Mouse (Mus musculus): Measurements from ENCODE around the gene Smco4. TPM values are rescaled to one million over a fixed set of nuclear protein-coding genes. Genes with fewer than 3 reads are reported as not detected.

The Smco4 gene
- total and polyA plus RNA-seq, 3 experiments = 16.5 to 25.8 (median 24.9) TPM

- Histone ChIP-seq H3K36me3 (ENCODE audit: control insufficient read depth, insufficient read depth, low read length) (no peaks in the 10 kb centered on the region), H3K27ac (no peak overlapping the region), H3K4me1 (ENCODE audit: control insufficient read depth, insufficient read depth, low read length) (no peaks in the 10 kb centered on the region), H3K9ac (ENCODE audit: low read depth, low read length) (no peak overlapping the region), H3K79me2 (replicated peaks; ENCODE audit: control insufficient read depth, insufficient read depth, low read length) (no peaks in the 10 kb centered on the region), H3K27me3 (ENCODE audit: control insufficient read depth, insufficient read depth, low read length) (no peaks in the 10 kb centered on the region), H3K4me3 (no peak overlapping the region)
- intact Hi-C loops (cut with DNase I) = no loop called here
- 88% methylated on average over 1 of the region's 1 CpGs for WGBS
- no peak for DNase-seq
- TF ChIP-seq CTCF (IDR thresholded peaks at IDR 0.05) = no peak
- no peak for TF ChIP-seq EP300 (IDR thresholded peaks at IDR 0.05; ENCODE audit: insufficient read depth, low read depth, low read length)
- no peak for TF ChIP-seq POLR2A (IDR thresholded peaks at IDR 0.05; ENCODE audit: insufficient read depth, low read depth, low read length)
Measured at GRCm38 (mm10) chr9:15585956-15586355, 92.7 kb downstream of the Smco4 start.

- no peak overlapping the region for H3K9ac ChIP-seq (ENCODE audit: low read depth, low read length)
- intact Hi-C loops (cut with DNase I) = no loop called here
- WGBS = 69% methylated on average over 6 of the region's 6 CpGs
Measured at GRCm38 (mm10) chr9:15587157-15587854, 94.1 kb downstream of the Smco4 start.

GRCm38 (mm10) chr9:15594148-15594547 is 100.9 kb downstream of the Smco4 start:
- DNase-seq = no peak
- intact Hi-C loops (cut with DNase I) = no loop called here
- no peaks in the 10 kb centered on the region for H3K27me3 ChIP-seq (ENCODE audit: control insufficient read depth, insufficient read depth, low read length)
- TF ChIP-seq POLR2A (IDR thresholded peaks at IDR 0.05; ENCODE audit: insufficient read depth, low read depth, low read length) = no peak
- no peak for TF ChIP-seq CTCF (IDR thresholded peaks at IDR 0.05)
- no peak for TF ChIP-seq EP300 (IDR thresholded peaks at IDR 0.05; ENCODE audit: insufficient read depth, low read depth, low read length)
- no peak overlapping the region for H3K27ac ChIP-seq
- H3K36me3 ChIP-seq (ENCODE audit: control insufficient read depth, insufficient read depth, low read length) = no peaks in the 10 kb centered on the region
- WGBS = 90% methylated on average over 4 of the region's 4 CpGs
- no peaks in the 10 kb centered on the region for H3K79me2 ChIP-seq (replicated peaks; ENCODE audit: control insufficient read depth, insufficient read depth, low read length)
- no peak overlapping the region for H3K9ac ChIP-seq (ENCODE audit: low read depth, low read length)
- no peak overlapping the region for H3K4me3 ChIP-seq
- H3K4me1 ChIP-seq (ENCODE audit: control insufficient read depth, insufficient read depth, low read length) = no peaks in the 10 kb centered on the region

More at GRCm38 (mm10) chr9:15587157-15587854, 94.1 kb downstream of the Smco4 start:
- no peak for DNase-seq
- Histone ChIP-seq H3K4me1 (ENCODE audit: control insufficient read depth, insufficient read depth, low read length) (no peaks in the 10 kb centered on the region), H3K4me3 (no peak overlapping the region), H3K36me3 (ENCODE audit: control insufficient read depth, insufficient read depth, low read length) (no peaks in the 10 kb centered on the region), H3K27me3 (ENCODE audit: control insufficient read depth, insufficient read depth, low read length) (no peaks in the 10 kb centered on the region), H3K79me2 (replicated peaks; ENCODE audit: control insufficient read depth, insufficient read depth, low read length) (no peaks in the 10 kb centered on the region), H3K27ac (no peak overlapping the region)
- TF ChIP-seq CTCF (IDR thresholded peaks at IDR 0.05) = no peak
- no peak for TF ChIP-seq EP300 (IDR thresholded peaks at IDR 0.05; ENCODE audit: insufficient read depth, low read depth, low read length)
- TF ChIP-seq POLR2A (IDR thresholded peaks at IDR 0.05; ENCODE audit: insufficient read depth, low read depth, low read length) = no peak

Other genes with a start within 250 kb of the Smco4 start
- gene Med17, start 213.5 kb upstream of the Smco4 start, total RNA-seq (2021) = 10 to 100 TPM; 14.3 to 14.6 TPM
- 10.3 and 13.6 TPM in 2 replicates for gene Med17, start 213.5 kb upstream of the Smco4 start, polyA plus RNA-seq (2012; rRNA removed)
- 10 to 100 TPM; 26.0 to 28.0 TPM for gene Taf1d, start 187.2 kb upstream of the Smco4 start, total RNA-seq (2021)
- gene Taf1d, start 187.2 kb upstream of the Smco4 start, polyA plus RNA-seq (2012; rRNA removed) = 5.8 and 13.6 TPM in 2 replicates
- 1 to 10 TPM; 4.9 to 5.7 TPM for gene 4931406C07Rik, start 187.0 kb upstream of the Smco4 start, total RNA-seq (2021)
- 8.1 and 12.3 TPM in 2 replicates for gene 4931406C07Rik, start 187.0 kb upstream of the Smco4 start, polyA plus RNA-seq (2012; rRNA removed)
- gene Cep295, start 135.6 kb upstream of the Smco4 start, total RNA-seq (2021) = 1 to 10 TPM; 5.8 to 8.5 TPM
- 3.0 and 4.1 TPM in 2 replicates for gene Cep295, start 135.6 kb upstream of the Smco4 start, polyA plus RNA-seq (2012; rRNA removed)
- not detected for gene Deup1, start 134.5 kb downstream of the Smco4 start, total RNA-seq (2021)
- gene Deup1, start 134.5 kb downstream of the Smco4 start, polyA plus RNA-seq (2012; rRNA removed) = 0.16 and 0.18 TPM in 2 replicates
- 1 to 10 TPM; 6.9 to 7.4 TPM for gene Slc36a4, start 216.3 kb downstream of the Smco4 start, total RNA-seq (2021)
- 3.3 and 7.9 TPM in 2 replicates for gene Slc36a4, start 216.3 kb downstream of the Smco4 start, polyA plus RNA-seq (2012; rRNA removed)

All from heart, adult 2 months (tissue).